In the genomic region with DNA sequence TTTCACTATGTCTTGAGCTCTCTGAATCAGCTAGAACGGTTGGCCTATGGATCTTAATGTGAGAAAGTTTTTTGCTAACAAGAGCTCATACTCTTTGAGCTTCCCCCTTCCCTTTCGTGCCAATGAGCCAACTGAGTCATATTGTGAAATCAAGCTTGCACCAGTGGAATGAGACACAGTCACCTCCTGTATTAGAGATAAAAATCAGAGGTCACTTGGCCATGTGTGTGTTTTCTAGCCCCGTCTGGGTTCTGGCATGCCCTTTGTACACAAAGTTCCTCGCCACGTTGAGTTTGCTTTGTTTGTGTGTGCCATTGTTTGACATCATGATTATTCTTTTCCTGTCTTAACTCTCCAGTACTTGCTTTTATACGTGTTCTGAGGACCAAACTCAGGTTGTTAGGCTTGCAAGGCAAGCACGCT, we compare ENCODE assay signal across 10 mouse cellular contexts.
DNase-seq lines count a peak whose midpoint lies in the region; ATAC-seq and TF ChIP-seq lines count a peak whose summit lies in the region.
"Had no signal": no experiment of that assay in that cellular context is flagged by ENCODE, and none has a peak within 500 bp of the region (broad histone marks: within the 10 kb centered on the region; RNA-seq: fewer than 3 reads in every experiment).

No protein-coding gene starts in this region.

- no peak overlapping the region for H3K4me2 ChIP-seq in hindbrain, embryonic 16.5 days (ENCODE audit: low read length)
- H3K4me2 ChIP-seq in CH12.LX (ENCODE audit: insufficient read depth, low read depth, poor library complexity, severe bottlenecking): peak overlapping the region; percentile 85
- H3K4me2 ChIP-seq: embryonic facial prominence, embryonic 12.5 days; hindbrain, embryonic 12.5 days had no signal

- H3K36me3 ChIP-seq in hindbrain, embryonic 10.5 days: no peaks in the 10 kb centered on the region
- H3K36me3 ChIP-seq in hindbrain, embryonic 16.5 days (ENCODE audit: control insufficient read depth, insufficient read depth, low read length): no peaks in the 10 kb centered on the region
- H3K36me3 ChIP-seq in CH12.LX (replicated peaks in 1 of 2; ENCODE audit: control insufficient read depth in 1 of 2, insufficient read depth in 1 of 2, low read length in 1 of 2): no peaks in the 10 kb centered on the region
- H3K36me3 ChIP-seq: embryonic facial prominence, embryonic 12.5 days; hindbrain, embryonic 12.5 days had no signal

- in situ Hi-C loops in CH12.LX (cut with MboI; ENCODE audit: low pct_ligation_motif_present, low pct_unique_long_range_greater_than_20kb, low sequenced_read_pairs): no loop called here

- no peak for ATAC-seq in hindbrain, embryonic 16.5 days
- no peak for ATAC-seq in frontal cortex, adult (ENCODE audit: low TSS enrichment)

- no peaks in the 10 kb centered on the region for H3K9me3 ChIP-seq in hindbrain, embryonic 10.5 days
- no peaks in the 10 kb centered on the region for H3K9me3 ChIP-seq in hindbrain, embryonic 16.5 days (ENCODE audit: control insufficient read depth, low read length)
- H3K9me3 ChIP-seq in CH12.LX (replicated peaks; ENCODE audit: low read length): no peaks in the 10 kb centered on the region
- H3K9me3 ChIP-seq: embryonic facial prominence, embryonic 12.5 days; hindbrain, embryonic 12.5 days had no signal

- H3K9ac ChIP-seq in hindbrain, embryonic 16.5 days (ENCODE audit: low read depth, low read length): no peak overlapping the region
- H3K9ac ChIP-seq in CH12.LX (ENCODE audit: insufficient read depth, low read depth): peak overlapping the region; percentile 77
- H3K9ac ChIP-seq: embryonic facial prominence, embryonic 12.5 days; hindbrain, embryonic 12.5 days had no signal

- no peak for TF ChIP-seq CTCF in CH12.LX (conservative IDR thresholded peaks at IDR 0.05 in 1 of 2, IDR thresholded peaks at IDR 0.05 in 1 of 2; ENCODE audit: low read depth in 2 of 2, low read length in 2 of 2)
- no peak for TF ChIP-seq CTCF in embryonic fibroblast, embryonic 13.5 days (IDR thresholded peaks at IDR 0.05; ENCODE audit: borderline replicate concordance, insufficient read depth, low read length)

- H3K4me3 ChIP-seq in hindbrain, embryonic 10.5 days: no peak overlapping the region
- H3K4me3 ChIP-seq in hindbrain, embryonic 16.5 days (ENCODE audit: low read length): no peak overlapping the region
- H3K4me3 ChIP-seq in CH12.LX (replicated peaks in 1 of 3; ENCODE audit: low read depth in 2 of 3, low read length in 2 of 3, poor library complexity in 1 of 3): peak overlapping the region in 2 of 3 experiments; percentile 27 to 35
- H3K4me3 ChIP-seq in embryonic fibroblast, embryonic 13.5 days (ENCODE audit: insufficient read depth, low read length): no peak overlapping the region
- H3K4me3 ChIP-seq: embryonic facial prominence, embryonic 12.5 days; hindbrain, embryonic 12.5 days had no signal

- peak overlapping the region; percentile 53 for H3K27ac ChIP-seq in hindbrain, embryonic 10.5 days
- H3K27ac ChIP-seq in hindbrain, embryonic 16.5 days (ENCODE audit: low read depth, low read length): no peak overlapping the region
- peak overlapping the region; percentile 99 for H3K27ac ChIP-seq in CH12.LX (ENCODE audit: insufficient read depth, low read depth)
- H3K27ac ChIP-seq in embryonic fibroblast, embryonic 13.5 days (ENCODE audit: insufficient read depth, low read length): peak overlapping the region; percentile 92
- H3K27ac ChIP-seq: embryonic facial prominence, embryonic 12.5 days; hindbrain, embryonic 12.5 days had no signal

- TF ChIP-seq RAD21 in CH12.LX (IDR thresholded peaks at IDR 0.05; ENCODE audit: low read depth, low read length): no peak; the same call in none of the 2 replicates

- H3K4me1 ChIP-seq in hindbrain, embryonic 10.5 days (replicated peaks): peaks cover 24% of the 10 kb centered on the region
- no peaks in the 10 kb centered on the region for H3K4me1 ChIP-seq in hindbrain, embryonic 16.5 days (ENCODE audit: control insufficient read depth, insufficient read depth, low read depth, low read length)
- peaks cover 20 to 69% of the 10 kb centered on the region in 2 experiments for H3K4me1 ChIP-seq in CH12.LX (ENCODE audit: control insufficient read depth in 1 of 2, insufficient read depth in 2 of 2)
- peaks cover 24% of the 10 kb centered on the region for H3K4me1 ChIP-seq in embryonic fibroblast, embryonic 13.5 days (ENCODE audit: control insufficient read depth, insufficient read depth, low read length)

- no peaks in the 10 kb centered on the region for H3K27me3 ChIP-seq in hindbrain, embryonic 10.5 days (ENCODE audit: insufficient read depth, poor library complexity, severe bottlenecking)
- H3K27me3 ChIP-seq in hindbrain, embryonic 16.5 days (replicated peaks; ENCODE audit: control insufficient read depth, insufficient read depth, low read length): no peaks in the 10 kb centered on the region
- H3K27me3 ChIP-seq in CH12.LX (replicated peaks): no peaks in the 10 kb centered on the region
- H3K27me3 ChIP-seq: embryonic facial prominence, embryonic 12.5 days; hindbrain, embryonic 12.5 days had no signal

- DNase-seq in hindbrain, embryonic 10.5 days (ENCODE audit: low spot score): no peak
- peak; percentile 78 for DNase-seq in CH12.LX (ENCODE audit: extremely low read depth)
- peak; percentile 75 for DNase-seq in lung, postnatal 25 days (ENCODE audit: low spot score)
- no peak for DNase-seq in cerebellum, adult 9-11 months
- DNase-seq in layer of hippocampus, adult 9-11 months: no peak

- dilution Hi-C loops in CH12.LX (cut with MboI; ENCODE audit: extremely low pct_ligation_motif_present, extremely low pct_unique_long_range_greater_than_20kb, low sequenced_read_pairs): no loop called here

- no peaks in the 10 kb centered on the region for H3K79me2 ChIP-seq in CH12.LX (replicated peaks; ENCODE audit: control insufficient read depth, extremely low read depth, insufficient read depth, poor library complexity, severe bottlenecking)

- WGBS in hindbrain, embryonic 10.5 days: 46% methylated on average over 7 of the region's 7 CpGs
- 40% methylated on average over 7 of the region's 7 CpGs for WGBS in hindbrain, embryonic 16.5 days

- peak; percentile 82 for TF ChIP-seq EP300 in CH12.LX (IDR thresholded peaks at IDR 0.05; ENCODE audit: low read length)

- peak; percentile 40 for TF ChIP-seq POLR2A in CH12.LX (IDR thresholded peaks at IDR 0.05; ENCODE audit: low read depth, low read length)
- TF ChIP-seq POLR2A in embryonic fibroblast, embryonic 13.5 days (IDR thresholded peaks at IDR 0.05; ENCODE audit: low read depth, low read length): no peak

TF ChIP-seq in CH12.LX, 34 proteins besides CTCF, POLR2A, EP300 and RAD21:
- TF ChIP-seq ETS1 (conservative IDR thresholded peaks at IDR 0.05; ENCODE audit: low read depth, low read length) (0 out of 2 replicates have a peak, but pooled peaks have one; percentile 53), TBP (conservative IDR thresholded peaks at IDR 0.05; ENCODE audit: low read depth, low read length) (0 out of 2 replicates have a peak, but pooled peaks have one; percentile 10), CHD2 (IDR thresholded peaks at IDR 0.05; ENCODE audit: low read length) (peak; percentile 31), JUN (IDR thresholded peaks at IDR 0.05; ENCODE audit: insufficient read depth, low read depth, low read length) (peak; percentile 75; the same call in 1 of the 2 replicates), MAFK (IDR thresholded peaks at IDR 0.05; ENCODE audit: insufficient replicate concordance, low read length) (peak; percentile 79), KAT2A (IDR thresholded peaks at IDR 0.05; ENCODE audit: insufficient replicate concordance, low read length) (0 out of 2 replicates have a peak, but pooled peaks have one; percentile 58), RCOR1 (conservative IDR thresholded peaks at IDR 0.05; ENCODE audit: low read depth, low read length) (peak; percentile 77), POLR2AphosphoS2 (IDR thresholded peaks at IDR 0.05; ENCODE audit: low read depth, low read length) (no peak), IRF4 (IDR thresholded peaks at IDR 0.05; ENCODE audit: low read depth, low read length) (peak; percentile 92), MYC (IDR thresholded peaks at IDR 0.05; ENCODE audit: low read depth, low read length) (peak; percentile 57), ELF1 (IDR thresholded peaks at IDR 0.05; ENCODE audit: low read depth, low read length) (0 out of 2 replicates have a peak, but pooled peaks have one; percentile 10), SIN3A (IDR thresholded peaks at IDR 0.05; ENCODE audit: low read length) (no peak; the same call in 1 of the 2 replicates), MXI1 (IDR thresholded peaks at IDR 0.05; ENCODE audit: low read depth, low read length) (peak; percentile 78), ZNF384 (IDR thresholded peaks at IDR 0.05; ENCODE audit: low read depth, low read length) (0 out of 2 replicates have a peak, but pooled peaks have one; percentile 29), USF2 (conservative IDR thresholded peaks at IDR 0.05; ENCODE audit: low read depth, low read length) (no peak), NELFE (IDR thresholded peaks at IDR 0.05; ENCODE audit: low read depth, low read length) (peak; percentile 57; the same call in 1 of the 2 replicates), USF1 (IDR thresholded peaks at IDR 0.05; ENCODE audit: low read depth, low read length) (no peak), JUND (conservative IDR thresholded peaks at IDR 0.05; ENCODE audit: low read depth, low read length) (peak; percentile 87), MEF2A (IDR thresholded peaks at IDR 0.05; ENCODE audit: borderline replicate concordance, low read depth, low read length) (no peak), CHD1 (IDR thresholded peaks at IDR 0.05; ENCODE audit: low read depth, low read length) (no peak; the same call in 1 of the 2 replicates), NRF1 (IDR thresholded peaks at IDR 0.05; ENCODE audit: low read depth, low read length) (no peak), MAX (IDR thresholded peaks at IDR 0.05; ENCODE audit: low read length) (peak; percentile 65), TCF12 (IDR thresholded peaks at IDR 0.05; ENCODE audit: low read depth, low read length) (peak; percentile 41; the same call in 1 of the 2 replicates), BHLHE40 (IDR thresholded peaks at IDR 0.05; ENCODE audit: low read depth, low read length) (peak; percentile 70), SMC3 (IDR thresholded peaks at IDR 0.05; ENCODE audit: low read depth, low read length) (peak; percentile 11; the same call in 1 of the 2 replicates), ZMIZ1 (IDR thresholded peaks at IDR 0.05; ENCODE audit: low read depth, low read length) (no peak), E2F4 (IDR thresholded peaks at IDR 0.05; ENCODE audit: insufficient replicate concordance, low read depth, low read length) (0 out of 2 replicates have a peak, but pooled peaks have one; percentile 52)

Comparison
In these comparisons a context has a peak if more than half of its experiments do, and no peak if none do; other contexts are left out.
1. DNase-seq: peak in CH12.LX (single experiment) and lung, postnatal 25 days (single experiment); none in hindbrain, embryonic 10.5 days (single experiment), cerebellum, adult 9-11 months (single experiment) and layer of hippocampus, adult 9-11 months (single experiment).
2. H3K4me3 ChIP-seq: peak in CH12.LX (2 of 3); none in hindbrain, embryonic 10.5 days (single experiment), hindbrain, embryonic 16.5 days (single experiment) and embryonic fibroblast, embryonic 13.5 days (single experiment).